Mouse (Mus musculus): Measurements from ENCODE around the gene Trit1. TPM values are rescaled to one million over a fixed set of nuclear protein-coding genes. Genes with fewer than 3 reads are reported as not detected.

The Trit1 gene
- polyA plus RNA-seq (2017; shearing (Covaris generic)), result 10 to 100 TPM; 17.9 to 18.1 TPM

DNA sequence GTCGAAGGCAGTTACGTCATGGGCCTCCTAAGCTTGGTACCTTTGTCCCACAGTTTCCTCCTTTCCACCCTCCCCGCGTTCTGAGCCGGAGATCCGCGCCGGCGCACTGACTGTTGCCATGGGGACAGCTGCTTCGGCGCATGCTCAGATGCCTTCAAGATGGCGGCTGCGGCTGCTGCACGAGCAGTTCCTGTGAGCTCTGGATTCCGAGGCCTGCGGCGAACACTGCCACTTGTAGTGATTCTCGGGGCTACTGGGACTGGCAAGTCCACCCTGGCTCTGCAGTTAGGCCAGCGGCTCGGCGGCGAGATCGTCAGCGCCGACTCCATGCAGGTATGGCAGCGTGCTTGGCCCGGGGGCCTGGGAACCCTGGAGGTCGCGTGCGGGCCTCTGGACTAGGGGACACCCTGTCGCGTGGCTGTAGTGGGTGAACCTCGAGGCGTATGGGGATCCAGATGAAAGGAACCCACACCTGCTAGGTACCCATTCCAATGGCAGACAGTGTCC, at the start of gene Trit1:
Gene Trit1 (plus strand): TSS at position 147 of the 507 bp plus-strand sequence.

DNA sequence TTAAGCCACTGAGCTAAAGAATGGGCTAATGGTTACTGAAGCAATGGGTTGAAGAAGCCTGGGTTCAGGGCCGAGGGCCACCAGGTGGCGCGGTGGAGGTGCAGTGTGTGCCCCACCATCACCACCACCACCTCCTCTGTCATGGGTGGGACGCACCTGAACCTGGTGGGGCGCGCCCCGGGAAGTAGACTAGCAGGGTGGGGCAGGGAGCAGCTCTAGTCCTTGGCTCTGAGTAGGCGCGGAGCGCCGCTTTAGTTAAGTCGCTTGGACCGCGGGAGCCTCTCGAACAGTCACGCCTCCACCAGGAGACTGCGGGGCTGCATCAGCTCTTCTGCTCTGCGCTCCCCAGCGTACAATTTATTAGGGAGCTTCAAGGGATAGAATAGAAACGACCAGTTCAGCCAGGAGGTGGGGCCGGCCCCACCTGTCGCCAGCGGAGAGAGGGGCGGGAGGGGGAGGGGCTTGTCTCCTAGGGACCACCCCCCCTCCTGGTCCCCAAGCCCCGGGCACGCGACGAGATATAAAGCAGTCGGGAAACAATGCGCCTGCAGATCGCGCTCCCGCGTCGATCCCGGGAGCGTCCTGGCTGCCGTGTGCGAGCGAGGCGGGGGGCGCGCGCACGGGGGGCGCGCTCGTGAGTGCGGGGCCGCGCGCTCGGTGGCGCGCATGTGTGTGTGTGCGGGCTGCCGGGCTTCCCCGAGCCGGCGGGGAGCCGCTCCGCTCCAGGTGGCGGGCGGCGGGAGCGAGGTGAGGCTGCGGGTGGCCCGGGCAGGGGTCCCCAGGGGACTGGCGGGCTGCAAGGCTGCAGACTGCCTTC, 20.8 kb upstream of the Trit1 start, which contains the start of gene Mycl:
Gene Mycl (plus strand): TSS at position 249 of the 817 bp plus-strand sequence.

Other genes with a start within 250 kb of the Trit1 start
- 10 to 100 TPM; 91.4 to 94.4 TPM for gene Ppt1, start 180.4 kb upstream of the Trit1 start, polyA plus RNA-seq (2017; shearing (Covaris generic))
- gene Cap1, start 130.5 kb upstream of the Trit1 start, polyA plus RNA-seq (2017; shearing (Covaris generic)), result 100 to 1,000 TPM; 113 to 188 TPM
- 1 to 10 TPM; 3.6 to 3.7 TPM for gene Mfsd2a, start 55.4 kb upstream of the Trit1 start, polyA plus RNA-seq (2017; shearing (Covaris generic))
- not detected for gene Mycl, start 20.9 kb upstream of the Trit1 start, polyA plus RNA-seq (2017; shearing (Covaris generic))
- gene Bmp8b, start 88.6 kb downstream of the Trit1 start, polyA plus RNA-seq (2017; shearing (Covaris generic)), result under 1 TPM in 1 of 2 experiments, not detected in 1; 0.12 TPM
- gene Oxct2b, start 99.7 kb downstream of the Trit1 start, polyA plus RNA-seq (2017; shearing (Covaris generic)), result not detected
- 10 to 100 TPM; 55.4 to 76.7 TPM for gene Ppie, start 123.4 kb downstream of the Trit1 start, polyA plus RNA-seq (2017; shearing (Covaris generic))
- gene Hpcal4, start 166.6 kb downstream of the Trit1 start, polyA plus RNA-seq (2017; shearing (Covaris generic)), result under 1 TPM in 1 of 2 experiments, not detected in 1; 0.91 TPM
- gene Nt5c1a, start 184.9 kb downstream of the Trit1 start, polyA plus RNA-seq (2017; shearing (Covaris generic)), result not detected
- gene Heyl, start 217.0 kb downstream of the Trit1 start, polyA plus RNA-seq (2017; shearing (Covaris generic)), result not detected
- gene Pabpc4, start 245.8 kb downstream of the Trit1 start, polyA plus RNA-seq (2017; shearing (Covaris generic)), result 10 to 100 TPM in 1 of 2 experiments, 1 to 10 TPM in 1; 9.0 to 10.5 TPM